Mouse (Mus musculus) intestine, embryonic 14.5 days (tissue): Measurements from ENCODE around the gene Mafg. TPM values are rescaled to one million over a fixed set of nuclear protein-coding genes. Genes with fewer than 3 reads are reported as not detected.

Experiments used
- ATAC-seq: fragments of 200-750 bp; cut with Nextera tagmentation; replicated peaks from 2 replicates; pipeline ENCODE4 v1.8.0; 2017; ENCODE audit warnings: low read depth, moderate number of reproducible peaks, moderate TSS enrichment, moderate library complexity; ENCODE audit not compliant: low FRiP score, low TSS enrichment
- DNase-seq: peaks from one replicate; pipeline ENCODE4 v3.0.0-alpha.2; 2018; ENCODE audit warnings: low spot score
- H3K27ac ChIP-seq: fragments of 300-500 bp; sonication (generic); 2 replicates; pipeline ENCODE4 v1.5.1; 2014; ENCODE audit warnings: low read depth, mild to moderate bottlenecking, control low read depth
- H3K27me3 ChIP-seq: fragments of 300-500 bp; sonication (generic); replicated peaks from 2 replicates; pipeline ENCODE4 v1.6.1; 2014; ENCODE audit warnings: low read length, control low read depth; ENCODE audit not compliant: control insufficient read depth, insufficient read depth
- H3K36me3 ChIP-seq: fragments of 300-500 bp; sonication (generic); 2 replicates; pipeline ENCODE4 v1.6.1; 2014; ENCODE audit warnings: low read length, control low read depth; ENCODE audit not compliant: control insufficient read depth, insufficient read depth
- H3K4me1 ChIP-seq: fragments of 300-500 bp; sonication (generic); replicated peaks from 2 replicates; pipeline ENCODE4 v1.6.1; 2014; ENCODE audit warnings: low read length, control low read depth, mixed read lengths; ENCODE audit not compliant: control insufficient read depth, insufficient read depth
- H3K4me2 ChIP-seq: fragments of 300-500 bp; sonication (generic); 2 replicates; pipeline ENCODE4 v1.6.1; 2014; ENCODE audit warnings: low read length
- H3K4me3 ChIP-seq: fragments of 300-500 bp; sonication (generic); 2 replicates; pipeline ENCODE4 v1.5.1; 2014; ENCODE audit warnings: low read depth, low read length, control low read depth, mixed read lengths
- H3K9ac ChIP-seq: fragments of 300-500 bp; sonication (generic); 2 replicates; pipeline ENCODE4 v1.6.1; 2014; ENCODE audit warnings: mild to moderate bottlenecking, low read length
- H3K9me3 ChIP-seq: fragments of 300-500 bp; sonication (generic); 2 replicates; pipeline ENCODE4 v1.6.1; 2016; ENCODE audit warnings: low read length, control low read depth; ENCODE audit not compliant: control insufficient read depth
- WGBS: fragments of 180-500 bp; shearing (Covaris S2); extraction: QIAGEN DNeasy Blood & Tissue Kit; methylation state at CpG from one replicate; pipeline ENCODE4 v1.1.7; 2014; 5-methylcytosine and 5-hydroxymethylcytosine counted together
- polyA plus RNA-seq: library from polyadenylated mRNA; unstranded; fragments of >200 nt; fragmentation: Nextera tagmentation; extraction: Ambion mirVana; gene quantifications from 2 replicates; pipeline ENCODE4 v1.2.1, GENCODE M21; 2014

Mafg gene
- polyA plus RNA-seq, 1 experiment from 2014 or later, result 25.0 TPM

DNA sequence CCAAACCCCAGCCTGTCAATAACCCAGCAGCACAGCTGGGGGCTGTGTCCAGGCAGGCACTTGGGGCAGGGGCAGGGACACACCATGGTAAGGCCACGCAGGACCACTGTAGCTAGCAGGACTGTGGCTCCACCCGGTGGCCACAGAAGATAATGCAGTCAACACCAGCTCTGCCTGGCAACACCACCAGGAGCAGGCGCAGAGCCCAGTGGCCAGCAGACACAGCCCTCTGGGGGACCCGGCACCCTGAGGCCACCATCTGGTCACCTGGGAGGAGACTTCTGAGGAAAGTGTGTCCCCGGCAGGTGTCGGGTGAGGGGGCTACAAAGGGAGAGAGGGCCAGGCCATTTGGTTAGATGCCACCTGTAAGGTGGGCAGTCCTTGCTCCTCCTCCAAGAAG lies 20.6 kb downstream of the Mafg start:
- Histone ChIP-seq H3K4me2 (no peak overlapping the region), H3K36me3 (peaks cover 47% of the 10 kb centered on the region), H3K9me3 (no peaks in the 10 kb centered on the region), H3K27ac (no peak overlapping the region), H3K27me3 (no peaks in the 10 kb centered on the region), H3K4me1 (peaks cover 22% of the 10 kb centered on the region), H3K9ac (no peak overlapping the region), H3K4me3 (no peak overlapping the region)
- no peak for ATAC-seq
- DNase-seq, result peak; percentile 87
- 44% methylated on average over 6 of the region's 6 CpGs for WGBS

DNA sequence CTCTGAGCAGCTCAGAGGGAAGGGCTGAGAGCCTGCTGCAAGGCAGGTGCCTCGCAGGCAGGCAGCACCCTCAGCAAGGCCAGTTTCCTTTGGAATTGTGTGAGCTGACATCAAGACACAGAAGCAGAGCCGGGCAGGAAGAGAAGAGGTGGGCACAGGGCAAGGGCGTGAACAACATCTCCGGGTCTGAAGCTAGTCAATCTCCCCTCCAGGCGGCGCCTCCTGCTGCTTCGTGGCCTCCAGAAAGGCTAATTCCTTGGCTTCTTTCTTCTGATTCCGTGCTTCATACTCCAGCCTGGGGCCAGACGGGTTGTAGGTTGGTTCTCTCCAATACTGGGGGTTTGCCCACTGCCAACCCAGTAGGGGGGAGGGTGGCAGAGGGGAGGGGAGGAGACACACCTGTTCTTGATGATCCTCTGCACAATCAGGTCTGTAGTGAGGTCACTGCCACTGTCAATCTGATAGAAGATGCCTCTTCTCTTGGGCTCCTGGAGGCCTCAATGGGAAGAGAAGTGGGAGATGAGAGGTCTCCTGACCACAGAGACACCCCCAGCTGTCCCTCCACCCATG lies 22.8 kb downstream of the Mafg start:
- no peak overlapping the region for H3K4me2 ChIP-seq
- ATAC-seq (no peak), DNase-seq (no peak)
- WGBS, result 88% methylated on average over 9 of the region's 9 CpGs
- H3K9me3 ChIP-seq, result no peaks in the 10 kb centered on the region
- H3K36me3 ChIP-seq, result peaks cover 56% of the 10 kb centered on the region
- no peak overlapping the region for H3K9ac ChIP-seq
- peaks cover 18% of the 10 kb centered on the region for H3K4me1 ChIP-seq
- H3K4me3 ChIP-seq, result no peak overlapping the region
- no peak overlapping the region for H3K27ac ChIP-seq
- no peaks in the 10 kb centered on the region for H3K27me3 ChIP-seq

DNA sequence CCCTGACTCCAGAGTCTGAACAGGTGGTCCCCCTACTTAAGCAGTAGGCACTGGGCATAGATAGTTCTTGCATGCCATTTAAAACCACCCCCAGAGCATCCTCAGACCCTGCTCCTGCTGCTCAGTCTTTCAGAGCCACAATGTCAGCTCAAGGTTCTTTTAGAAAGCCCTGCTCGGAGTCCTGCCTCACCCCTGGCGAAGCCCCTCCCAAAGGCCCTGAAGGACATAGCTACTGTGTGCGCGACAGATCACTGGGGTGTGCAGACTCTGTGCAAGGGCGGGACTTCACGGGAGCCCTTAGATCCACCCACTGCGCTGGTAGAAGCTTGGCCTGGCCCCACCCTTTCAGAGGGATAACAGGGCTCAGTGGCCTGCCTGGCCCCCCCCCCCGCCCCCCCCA lies 24.1 kb downstream of the Mafg start:
- H3K36me3 ChIP-seq, result peaks cover 58% of the 10 kb centered on the region
- no peak overlapping the region for H3K4me3 ChIP-seq
- H3K4me1 ChIP-seq, result peaks cover 18% of the 10 kb centered on the region
- no peaks in the 10 kb centered on the region for H3K27me3 ChIP-seq
- H3K9ac ChIP-seq, result no peak overlapping the region
- WGBS, result 46% methylated on average over 7 of the region's 8 CpGs
- H3K9me3 ChIP-seq, result no peaks in the 10 kb centered on the region
- H3K4me2 ChIP-seq, result peak overlapping the region; percentile 63; the same call in 1 of the 2 replicates
- ATAC-seq, result peak; percentile 56; the same call in 1 of the 2 replicates
- DNase-seq, result peak; percentile 66
- H3K27ac ChIP-seq, result no peak overlapping the region

DNA sequence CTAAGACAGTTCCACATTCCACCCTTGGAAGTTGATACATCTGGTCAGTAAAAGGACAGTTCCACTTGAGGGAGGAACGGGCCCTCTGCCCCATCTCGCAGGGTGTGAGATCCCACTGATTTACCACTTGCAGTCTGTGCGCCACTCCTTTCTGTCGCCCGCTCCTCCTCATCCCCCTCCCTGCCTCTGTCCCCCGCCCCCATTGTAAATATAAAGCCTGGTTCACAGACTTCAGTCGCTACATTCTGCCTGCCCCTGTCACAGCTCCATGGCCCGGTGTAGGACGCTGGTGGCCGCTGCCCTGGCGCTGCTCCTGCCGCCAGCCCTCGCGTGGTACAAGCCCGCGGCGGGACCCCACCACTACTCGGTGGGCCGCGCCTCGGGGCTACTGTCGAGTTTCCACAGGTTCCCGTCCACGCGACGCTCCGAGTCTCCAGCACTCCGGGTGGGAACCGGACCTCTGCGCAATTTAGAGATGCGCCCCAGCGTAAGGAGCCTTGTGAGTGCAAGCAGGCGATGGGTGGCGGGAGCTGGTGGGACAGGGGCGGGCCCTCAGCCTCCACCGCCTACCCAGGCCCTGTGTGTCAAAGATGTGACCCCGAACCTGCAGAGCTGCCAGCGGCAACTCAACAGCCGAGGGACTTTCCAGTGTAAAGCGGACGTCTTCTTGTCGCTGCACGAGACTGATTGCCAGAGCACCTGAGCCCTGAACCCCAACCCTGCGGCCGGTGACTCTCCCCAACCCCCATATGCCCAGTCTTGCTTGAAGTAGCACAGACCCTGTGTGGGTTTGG lies 25.0 kb downstream of the Mafg start, which contains the start of gene Npb:
Gene Npb, plus strand, starts transcription at position 237 of the 794 bp plus-strand sequence.
- WGBS, result 4% methylated on average over 45 of the region's 45 CpGs
- ATAC-seq (peak; percentile 29), DNase-seq (peak; percentile 63)
- Histone ChIP-seq H3K27me3 (no peaks in the 10 kb centered on the region), H3K36me3 (peaks cover 57% of the 10 kb centered on the region), H3K9me3 (no peaks in the 10 kb centered on the region), H3K4me2 (peak within 1 kb of the TSS; percentile 63), H3K4me1 (peaks cover 18% of the 10 kb centered on the region), H3K27ac (no peak within 1 kb of the TSS), H3K4me3 (peak within 1 kb of the TSS; percentile 27), H3K9ac (peak within 1 kb of the TSS; percentile 44)

DNA sequence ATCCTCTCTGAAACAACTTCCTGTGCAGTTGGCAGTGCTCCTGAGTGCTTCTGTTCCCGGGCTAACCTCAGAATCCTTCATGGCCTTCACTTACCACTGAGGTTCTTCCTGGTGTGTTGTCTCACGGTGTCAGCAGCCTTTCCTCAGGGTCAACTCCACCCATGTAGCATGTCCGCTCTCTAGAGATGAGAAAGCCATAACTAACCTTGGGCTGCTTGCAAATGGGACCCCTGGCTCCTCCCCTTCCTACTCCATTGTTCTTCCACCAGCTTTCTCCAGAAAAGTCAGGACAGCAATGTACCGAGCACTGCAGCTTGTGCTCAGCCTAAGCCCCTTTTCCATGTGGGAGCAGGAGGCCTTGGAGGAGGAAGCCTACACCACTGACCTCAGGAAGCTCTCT lies 26.6 kb downstream of the Mafg start:
- Histone ChIP-seq H3K4me2 (no peak overlapping the region), H3K36me3 (peaks cover 62% of the 10 kb centered on the region), H3K27ac (no peak overlapping the region), H3K9ac (no peak overlapping the region), H3K4me1 (peaks cover 18% of the 10 kb centered on the region), H3K27me3 (no peaks in the 10 kb centered on the region), H3K4me3 (no peak overlapping the region), H3K9me3 (no peaks in the 10 kb centered on the region)
- WGBS, result 86% methylated on average over 4 of the region's 4 CpGs
- ATAC-seq (no peak), DNase-seq (no peak)

DNA sequence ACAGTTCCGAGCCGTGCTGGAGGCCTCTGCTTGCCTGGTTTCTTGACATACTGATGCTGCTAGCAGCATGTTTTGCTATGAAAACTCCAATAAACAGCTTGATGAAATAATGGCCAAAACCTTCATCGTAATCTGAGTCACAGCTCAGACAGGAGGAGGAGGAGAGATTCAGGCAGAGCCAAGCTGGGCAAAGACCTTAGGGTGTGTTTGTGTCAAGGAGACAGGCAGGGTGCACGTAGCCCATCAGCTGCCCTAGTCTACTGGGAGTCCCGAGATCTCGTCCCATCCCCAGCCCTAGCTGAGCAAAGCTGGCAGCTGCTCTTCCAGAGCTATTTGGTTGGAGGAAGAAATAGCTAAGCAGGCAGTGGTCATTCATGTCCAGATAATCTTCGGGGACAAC lies 27.7 kb downstream of the Mafg start:
- DNase-seq (no peak), ATAC-seq (no peak)
- Histone ChIP-seq H3K27ac (no peak overlapping the region), H3K9me3 (no peaks in the 10 kb centered on the region), H3K27me3 (no peaks in the 10 kb centered on the region), H3K9ac (no peak overlapping the region), H3K4me3 (no peak overlapping the region), H3K36me3 (peaks cover 56% of the 10 kb centered on the region), H3K4me1 (peaks cover 18% of the 10 kb centered on the region), H3K4me2 (no peak overlapping the region)
- WGBS, result 92% methylated on average over 7 of the region's 7 CpGs

DNA sequence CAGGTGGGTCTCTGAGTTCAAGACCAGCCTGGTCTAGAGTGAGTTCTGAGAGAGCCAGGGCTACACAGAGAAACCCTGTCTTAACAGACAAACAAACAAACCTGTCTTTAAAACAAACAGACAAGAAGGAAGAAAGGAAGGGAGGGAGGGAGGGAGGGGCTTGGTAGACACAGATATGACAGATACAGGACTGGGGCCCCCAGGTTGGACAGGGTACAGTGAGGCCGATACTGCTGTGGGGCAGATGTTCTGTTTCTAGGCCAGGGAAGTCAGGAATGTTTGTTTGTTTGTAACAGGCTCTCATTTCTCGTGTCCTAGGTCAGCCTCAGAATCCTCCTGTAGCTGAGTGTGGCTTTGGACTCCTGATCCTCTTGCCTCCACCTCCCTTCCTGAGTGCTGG lies 29.9 kb downstream of the Mafg start:
- ATAC-seq, result no peak
- H3K4me3 ChIP-seq, result no peak overlapping the region
- no peaks in the 10 kb centered on the region for H3K9me3 ChIP-seq
- H3K4me2 ChIP-seq, result no peak overlapping the region
- no peak overlapping the region for H3K27ac ChIP-seq
- H3K9ac ChIP-seq, result no peak overlapping the region
- 66% methylated on average over 2 of the region's 2 CpGs for WGBS
- H3K4me1 ChIP-seq, result peaks cover 19% of the 10 kb centered on the region
- DNase-seq, result no peak
- no peaks in the 10 kb centered on the region for H3K27me3 ChIP-seq
- H3K36me3 ChIP-seq, result peaks cover 58% of the 10 kb centered on the region

DNA sequence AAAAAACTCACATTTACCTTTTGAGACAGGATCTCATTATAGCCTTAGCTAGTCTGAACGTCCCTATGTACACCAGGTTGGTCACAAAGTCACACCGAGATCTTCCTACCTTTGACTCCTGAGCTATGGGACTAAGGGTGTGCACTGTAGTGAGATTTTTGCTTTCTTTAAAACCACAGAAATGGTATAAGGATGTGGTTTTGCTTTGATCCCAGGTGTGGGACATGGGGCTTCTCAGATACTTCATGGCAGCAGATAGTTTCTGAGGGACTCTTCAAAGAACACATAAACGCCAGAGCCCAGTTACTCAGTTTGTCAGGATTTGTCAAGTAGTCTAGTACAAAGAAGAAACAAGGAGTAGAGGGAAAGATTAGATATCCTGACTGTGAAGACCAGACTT lies 32.7 kb downstream of the Mafg start:
- 92% methylated on average over 3 of the region's 3 CpGs for WGBS
- H3K36me3 ChIP-seq, result peaks cover 66% of the 10 kb centered on the region
- DNase-seq (no peak), ATAC-seq (no peak)
- H3K4me1 ChIP-seq, result peaks cover 20% of the 10 kb centered on the region
- no peak overlapping the region for H3K27ac ChIP-seq
- H3K4me2 ChIP-seq, result no peak overlapping the region
- no peak overlapping the region for H3K4me3 ChIP-seq
- no peaks in the 10 kb centered on the region for H3K9me3 ChIP-seq
- no peak overlapping the region for H3K9ac ChIP-seq
- no peaks in the 10 kb centered on the region for H3K27me3 ChIP-seq
